ENCODE assay signal across 8 mouse cellular contexts in the genomic region with DNA sequence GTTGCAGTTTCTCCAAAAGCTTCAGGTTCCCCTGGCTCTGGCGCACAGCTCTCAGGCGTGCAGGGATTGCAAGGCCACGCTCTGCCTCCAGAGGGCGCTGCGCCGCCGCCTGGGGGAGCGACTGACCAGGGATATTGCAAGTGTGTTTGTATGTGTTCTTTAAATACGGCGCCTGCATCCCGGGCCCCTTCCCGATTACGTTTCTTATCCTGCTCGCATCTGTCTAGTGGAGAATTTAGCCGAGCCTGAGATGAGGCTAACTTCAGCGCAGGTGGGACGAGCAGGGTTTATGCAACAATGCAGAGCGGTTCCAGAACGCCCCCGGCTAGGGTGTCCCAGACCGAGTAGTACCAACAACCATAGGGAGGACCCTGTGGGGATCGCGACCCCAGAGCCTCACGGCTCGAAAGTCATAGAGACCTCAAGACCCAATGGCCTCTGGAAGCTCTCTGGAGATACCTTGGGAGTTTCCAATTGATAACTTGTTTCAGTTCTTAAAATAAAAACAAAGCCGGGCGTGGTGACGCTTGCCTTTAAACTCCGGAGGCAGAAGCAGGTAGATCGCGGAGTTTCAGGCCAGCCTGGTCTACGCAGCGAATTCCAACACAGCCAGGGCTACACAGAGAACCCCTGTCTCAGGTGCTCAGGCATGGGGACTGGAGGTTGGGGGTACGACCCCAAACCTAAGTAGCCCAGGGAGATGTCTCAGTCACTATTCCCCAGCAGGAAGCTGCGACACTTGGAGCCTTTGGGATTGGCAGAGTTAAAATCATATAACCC.
A peak's percentile ranks its signal among the peaks of the same experiment; 100 is the strongest.
DNase-seq lines count a peak whose midpoint lies in the region; ATAC-seq and TF ChIP-seq lines count a peak whose summit lies in the region.

No protein-coding gene starts in this region.

- peak; percentile 99 for TF ChIP-seq CTCF in intestine, postnatal 0 days (IDR thresholded peaks at IDR 0.05; ENCODE audit: low read depth)

- H3K4me2 ChIP-seq in intestine, postnatal 0 days (replicated peaks; ENCODE audit: low read depth), result peak overlapping the region; percentile 98
- H3K4me2 ChIP-seq in limb, embryonic 12.5 days, result peak overlapping the region; percentile 85
- peak overlapping the region; percentile 90 for H3K4me2 ChIP-seq in midbrain, embryonic 14.5 days (ENCODE audit: low read length)

- H3K4me3 ChIP-seq in embryonic facial prominence, embryonic 10.5 days, result peak overlapping the region; percentile 68
- peak overlapping the region; percentile 64 for H3K4me3 ChIP-seq in intestine, postnatal 0 days (ENCODE audit: low read depth, low read length)
- peak overlapping the region; percentile 52 for H3K4me3 ChIP-seq in limb, embryonic 12.5 days (replicated peaks)
- peak overlapping the region; percentile 49 for H3K4me3 ChIP-seq in midbrain, embryonic 14.5 days (replicated peaks; ENCODE audit: low read depth, low read length)

- peaks cover 27% of the 10 kb centered on the region; the same call in 1 of the 2 replicates for H3K27me3 ChIP-seq in embryonic facial prominence, embryonic 10.5 days (replicated peaks; ENCODE audit: low read depth, poor library complexity, severe bottlenecking)
- H3K27me3 ChIP-seq in intestine, postnatal 0 days (replicated peaks; ENCODE audit: control insufficient read depth, insufficient read depth, low read length), result no peaks in the 10 kb centered on the region
- H3K27me3 ChIP-seq in limb, embryonic 12.5 days, result peaks cover 18% of the 10 kb centered on the region
- H3K27me3 ChIP-seq in midbrain, embryonic 14.5 days (ENCODE audit: control insufficient read depth, insufficient read depth, low read length), result no peaks in the 10 kb centered on the region

- 1% methylated on average over 35 of the region's 35 CpGs for WGBS in embryonic facial prominence, embryonic 10.5 days
- 1% methylated on average over 35 of the region's 35 CpGs for WGBS in intestine, postnatal 0 days
- WGBS in limb, embryonic 12.5 days, result under 1% methylated on average over 35 of the region's 35 CpGs
- under 1% methylated on average over 35 of the region's 35 CpGs for WGBS in midbrain, embryonic 14.5 days

- peak overlapping the region; percentile 66 for H3K27ac ChIP-seq in embryonic facial prominence, embryonic 10.5 days (replicated peaks)
- H3K27ac ChIP-seq in intestine, postnatal 0 days (ENCODE audit: low read depth, low read length), result no peak overlapping the region
- no peak overlapping the region for H3K27ac ChIP-seq in limb, embryonic 12.5 days
- H3K27ac ChIP-seq in midbrain, embryonic 14.5 days (replicated peaks; ENCODE audit: low read depth, low read length), result no peak overlapping the region

- H3K36me3 ChIP-seq in embryonic facial prominence, embryonic 10.5 days (replicated peaks), result no peaks in the 10 kb centered on the region
- no peaks in the 10 kb centered on the region for H3K36me3 ChIP-seq in intestine, postnatal 0 days (ENCODE audit: control insufficient read depth, insufficient read depth)
- H3K36me3 ChIP-seq in limb, embryonic 12.5 days, result no peaks in the 10 kb centered on the region
- no peaks in the 10 kb centered on the region for H3K36me3 ChIP-seq in midbrain, embryonic 14.5 days (ENCODE audit: control insufficient read depth, insufficient read depth, low read length)

- ATAC-seq in granulocyte monocyte progenitor cell, adult 5-6 weeks (replicated peaks; ENCODE audit: poor library complexity, severe bottlenecking), result peak; percentile 93
- ATAC-seq in intestine, postnatal 0 days, result peak; percentile 67
- peak; percentile 81 for ATAC-seq in limb, embryonic 12.5 days (ENCODE audit: insufficient number of reproducible peaks, insufficient read depth, low FRiP score, low TSS enrichment, low read depth)
- peak; percentile 72 for ATAC-seq in midbrain, embryonic 14.5 days (ENCODE audit: low FRiP score, low TSS enrichment)

- H3K4me1 ChIP-seq in embryonic facial prominence, embryonic 10.5 days, result peaks cover 18% of the 10 kb centered on the region
- peaks cover 6% of the 10 kb centered on the region; the same call in 1 of the 2 replicates for H3K4me1 ChIP-seq in intestine, postnatal 0 days (replicated peaks; ENCODE audit: control insufficient read depth, insufficient read depth, low read length)
- peaks cover 8% of the 10 kb centered on the region; the same call in 1 of the 2 replicates for H3K4me1 ChIP-seq in limb, embryonic 12.5 days (replicated peaks)
- H3K4me1 ChIP-seq in midbrain, embryonic 14.5 days (ENCODE audit: control insufficient read depth, insufficient read depth, low read length), result no peaks in the 10 kb centered on the region; the same call in 1 of the 2 replicates

- peak; percentile 79 for DNase-seq in layer of hippocampus, adult 11-12 months (ENCODE audit: low spot score)
- DNase-seq in layer of hippocampus, adult 9-10 months (ENCODE audit: low spot score), result no peak
- peak; percentile 95 for DNase-seq in embryonic facial prominence, embryonic 10.5 days (ENCODE audit: low spot score)
- peak; percentile 92 for DNase-seq in midbrain, embryonic 14.5 days
- peak; percentile 71 to 91 for DNase-seq in spleen, adult 18-20 months

- peak overlapping the region; percentile 38 for H3K9ac ChIP-seq in intestine, postnatal 0 days (ENCODE audit: low read depth, low read length)
- H3K9ac ChIP-seq in limb, embryonic 12.5 days (replicated peaks), result peak overlapping the region; percentile 54
- H3K9ac ChIP-seq in midbrain, embryonic 14.5 days (replicated peaks; ENCODE audit: low read length), result peak overlapping the region; percentile 53

- H3K9me3 ChIP-seq in embryonic facial prominence, embryonic 10.5 days, result no peaks in the 10 kb centered on the region
- no peaks in the 10 kb centered on the region for H3K9me3 ChIP-seq in intestine, postnatal 0 days (ENCODE audit: control insufficient read depth)
- no peaks in the 10 kb centered on the region for H3K9me3 ChIP-seq in limb, embryonic 12.5 days
- H3K9me3 ChIP-seq in midbrain, embryonic 14.5 days (ENCODE audit: control insufficient read depth, low read length), result no peaks in the 10 kb centered on the region
